Mouse (Mus musculus): ENCODE measurements around the gene Ccdc61.
"Not testable (repeated sequence)": the region's sequence is repeated elsewhere in the genome, so short reads cannot be mapped to it uniquely, and the experiment has no call there.

Ccdc61 gene

DNA sequence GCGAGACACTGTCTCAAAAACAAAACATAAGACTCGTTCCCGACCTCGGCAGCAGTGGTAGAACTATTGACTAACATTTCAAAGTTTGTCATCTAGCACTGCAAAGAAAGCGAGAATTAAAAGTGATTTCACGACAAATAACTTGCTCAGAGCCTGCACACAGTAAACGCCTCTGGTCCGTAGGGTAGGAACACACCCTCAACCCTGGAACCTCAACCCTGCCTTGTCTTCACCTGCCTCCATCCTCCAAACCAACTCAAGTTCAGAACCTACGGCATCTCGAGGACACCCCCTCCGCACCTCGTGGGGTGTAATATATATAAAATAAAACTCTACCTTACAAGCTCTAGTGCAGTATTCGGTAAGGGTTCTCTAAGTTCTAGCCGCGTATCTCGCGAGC lies 418 bp downstream of the Ccdc61 start:
- no peak for DNase-seq

DNA sequence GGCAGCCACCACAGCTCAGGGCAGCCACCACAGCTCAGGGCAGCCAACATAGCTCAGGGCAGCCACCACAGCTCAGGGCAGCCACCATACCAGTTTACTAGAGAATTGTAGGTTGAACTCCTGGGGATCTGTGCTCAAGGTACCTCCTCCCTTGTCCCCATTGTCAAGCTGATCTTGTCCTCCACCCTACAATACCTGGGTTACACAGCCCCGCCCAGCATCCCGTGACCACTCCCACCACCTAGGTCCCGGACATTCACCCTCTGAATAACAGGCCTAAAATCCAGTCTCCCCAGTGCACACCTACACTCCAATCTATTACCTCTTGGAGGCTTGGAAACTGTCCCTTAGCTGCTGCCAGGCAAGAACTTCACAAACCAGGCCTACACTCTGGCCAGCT lies 5.2 kb downstream of the Ccdc61 start:
- DNase-seq = no peak

DNA sequence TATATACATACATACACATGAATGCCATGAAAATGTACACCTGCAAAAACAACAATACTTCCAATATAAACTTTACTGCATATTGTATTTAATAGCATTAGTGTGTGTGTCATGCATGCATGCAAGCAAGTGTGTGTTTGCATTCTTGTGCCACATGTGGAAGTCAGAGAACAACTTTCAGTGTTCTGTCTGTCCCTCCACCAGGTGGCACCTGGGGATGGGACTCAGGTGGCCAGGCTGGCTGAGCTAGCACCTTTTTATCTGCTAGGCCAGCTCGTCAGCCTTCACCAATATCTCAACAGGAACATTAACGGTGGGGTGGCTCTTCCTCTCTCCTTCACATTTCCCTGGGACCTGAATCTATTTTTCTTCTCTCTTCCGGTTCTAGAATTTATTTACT lies 7.7 kb downstream of the Ccdc61 start:
- DNase-seq = no peak

DNA sequence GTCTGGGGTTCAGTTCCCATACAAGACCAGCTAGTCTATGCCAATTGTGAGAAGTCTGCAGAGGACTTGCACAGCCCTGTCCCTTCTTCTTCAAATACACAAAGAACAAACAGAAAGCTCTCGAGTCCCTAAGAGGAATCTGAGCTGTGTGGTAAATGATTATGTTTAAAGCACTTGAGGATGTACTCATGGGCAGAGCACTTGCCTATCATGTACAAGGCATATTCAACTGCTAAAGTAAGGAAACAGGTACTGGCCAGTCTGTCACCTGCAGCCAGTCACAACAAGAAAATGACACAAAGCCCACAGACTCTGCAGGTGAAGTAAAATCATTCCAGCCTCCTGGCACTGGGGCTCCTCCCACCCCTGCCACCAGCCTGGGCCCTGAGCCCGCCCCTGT lies 9.7 kb downstream of the Ccdc61 start:
- no peak for DNase-seq

DNA sequence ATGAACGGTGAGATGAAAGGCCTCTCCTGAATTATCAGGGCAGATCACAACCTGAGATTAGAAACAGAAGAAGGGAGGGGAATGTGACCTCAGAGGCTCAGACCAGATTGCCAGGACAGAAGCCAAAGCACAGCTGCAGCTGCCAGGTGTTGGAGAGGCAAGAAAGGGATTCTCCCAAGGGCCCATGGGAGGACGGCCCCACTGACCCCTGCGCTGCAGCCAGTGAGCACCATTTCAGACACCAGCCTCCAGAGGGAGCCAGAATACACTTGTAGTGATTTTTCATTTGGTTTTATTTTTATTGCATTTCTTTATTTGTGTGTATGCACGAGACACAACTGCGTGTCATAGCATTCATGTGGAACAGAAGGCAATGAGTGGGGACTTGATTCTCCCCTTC lies 13.7 kb downstream of the Ccdc61 start:
- DNase-seq = no peak

DNA sequence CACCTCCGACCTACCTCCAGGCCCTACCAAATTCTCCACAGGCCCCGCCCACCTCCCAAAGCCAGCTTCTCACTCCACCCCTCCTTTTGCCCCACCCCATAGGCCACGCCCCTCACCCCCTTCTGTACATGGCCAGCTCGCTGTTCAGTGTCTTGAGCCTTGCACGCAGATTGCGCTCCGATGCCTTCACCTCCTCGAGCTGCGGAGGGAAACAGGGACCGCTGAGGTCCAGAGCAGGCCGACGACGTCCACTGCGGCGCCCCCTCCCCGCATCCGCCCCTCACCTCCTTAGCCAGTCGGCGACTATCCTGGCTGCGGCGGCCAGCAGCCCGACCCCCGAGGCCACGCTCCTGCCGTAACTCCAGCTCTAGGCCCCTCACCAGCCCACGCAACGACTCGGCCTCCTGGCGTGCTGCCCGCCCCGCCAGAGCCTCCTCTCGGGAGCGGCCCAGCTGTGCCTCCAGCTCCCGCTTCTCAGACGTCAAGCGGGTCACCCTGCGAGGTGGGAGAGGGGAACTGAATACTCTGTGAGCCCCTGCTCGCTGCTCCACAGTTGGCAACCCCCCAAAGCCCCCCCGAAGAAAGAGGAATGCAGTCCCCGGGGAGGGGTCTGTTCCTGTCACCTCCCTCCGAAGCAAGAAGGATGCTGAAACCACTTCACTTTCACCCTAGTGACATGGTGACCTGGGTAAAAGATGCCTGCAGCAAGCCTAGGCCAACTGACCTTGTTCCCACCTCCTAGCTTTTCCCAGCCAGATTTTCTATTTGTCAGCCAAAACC lies 16.4 kb downstream of the Ccdc61 start:
- peak; percentile 82 for DNase-seq

DNA sequence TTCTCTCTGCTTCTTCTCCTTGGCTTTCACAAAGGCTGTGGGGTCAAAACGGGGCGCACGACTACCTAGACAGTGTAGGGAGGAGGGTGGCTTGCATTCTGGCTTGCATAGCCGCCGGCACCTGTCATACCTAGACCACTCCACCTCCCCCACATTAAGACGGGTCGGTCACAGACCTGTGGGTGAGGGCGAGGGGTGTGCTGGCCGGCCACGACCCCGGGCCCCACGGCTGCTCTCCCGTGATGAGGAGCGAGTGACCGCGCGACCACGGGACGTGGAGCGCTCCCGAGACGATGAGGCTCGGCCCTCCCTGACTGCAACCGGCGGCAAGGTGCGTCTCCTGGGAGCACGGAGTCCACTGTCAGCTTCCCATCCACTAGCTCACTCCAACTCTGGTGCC lies 17.2 kb downstream of the Ccdc61 start:
- no peak for DNase-seq

DNA sequence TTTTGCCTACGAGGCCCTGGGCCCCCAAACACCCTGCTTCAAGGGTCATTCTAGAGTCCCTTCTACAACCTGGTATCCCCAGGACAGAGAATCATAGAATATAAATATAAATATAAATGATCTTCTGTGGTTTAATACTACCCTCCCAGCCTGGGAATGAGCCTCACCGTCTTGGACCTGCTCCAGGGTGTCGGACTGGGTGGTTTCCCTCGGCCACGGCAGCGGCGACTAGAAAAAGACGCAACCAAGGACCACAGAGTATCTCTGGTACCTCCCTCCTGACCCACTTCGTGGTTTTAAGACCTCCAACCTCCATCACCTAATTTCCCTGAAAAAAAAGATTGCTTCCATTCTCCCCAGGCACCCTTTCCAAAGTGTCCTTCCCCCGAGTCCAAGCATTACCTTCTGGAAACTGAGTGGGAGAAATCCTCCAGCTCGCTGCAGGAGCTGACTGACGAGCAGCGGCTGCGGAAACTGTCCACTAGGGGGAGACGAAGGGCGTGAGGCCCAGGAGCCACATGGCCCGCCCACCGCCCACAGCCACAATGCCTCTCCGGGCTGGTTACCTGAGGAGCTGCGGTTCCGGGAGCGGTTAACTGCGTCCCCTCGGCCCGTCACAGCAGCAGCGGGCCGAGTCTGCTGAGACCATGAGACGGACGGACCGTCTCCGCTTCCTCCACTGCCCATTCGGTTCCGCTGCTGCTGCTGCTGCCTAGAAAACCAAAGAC lies 18.2 kb downstream of the Ccdc61 start:
- DNase-seq = peak; percentile 90

DNA sequence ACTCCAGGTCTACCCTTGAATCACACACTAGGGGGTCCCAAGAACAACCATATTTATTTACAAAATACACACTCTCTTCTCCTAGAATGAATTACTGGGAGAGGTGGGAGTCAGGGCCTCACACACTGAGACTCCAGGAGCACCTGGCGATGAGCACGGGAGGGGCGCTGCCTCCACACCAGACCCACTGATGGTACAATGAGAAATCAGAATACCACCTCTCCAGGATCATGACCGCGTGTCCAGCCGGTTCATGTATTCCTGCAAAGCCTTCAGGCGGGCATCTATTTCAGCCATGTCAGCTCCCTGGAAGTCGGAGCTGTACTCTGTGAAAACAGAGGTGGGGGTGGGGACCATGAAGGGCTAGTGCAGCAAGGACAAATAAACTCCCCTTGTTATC lies 19.4 kb downstream of the Ccdc61 start:
- DNase-seq = no peak

DNA sequence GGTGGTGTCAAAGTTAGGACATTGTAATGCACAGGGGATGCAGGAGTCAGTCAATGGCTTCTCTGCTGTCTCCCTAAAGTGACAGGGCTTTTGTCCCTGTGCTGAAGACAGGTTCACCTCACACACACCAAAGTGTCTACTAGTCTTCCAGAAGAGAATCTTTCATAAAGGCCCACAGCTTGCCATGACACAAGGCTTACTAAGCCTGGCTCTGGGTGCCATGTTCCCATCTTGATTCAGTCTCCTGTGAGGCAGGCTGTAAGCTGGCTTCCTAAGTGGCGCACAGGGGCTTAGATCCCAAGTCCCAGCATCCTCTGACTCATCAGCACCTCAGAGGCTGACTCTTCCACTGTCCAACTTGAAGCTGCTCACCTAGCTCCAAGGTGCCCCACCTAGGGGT lies 23.3 kb downstream of the Ccdc61 start:
- DNase-seq = no peak

DNA sequence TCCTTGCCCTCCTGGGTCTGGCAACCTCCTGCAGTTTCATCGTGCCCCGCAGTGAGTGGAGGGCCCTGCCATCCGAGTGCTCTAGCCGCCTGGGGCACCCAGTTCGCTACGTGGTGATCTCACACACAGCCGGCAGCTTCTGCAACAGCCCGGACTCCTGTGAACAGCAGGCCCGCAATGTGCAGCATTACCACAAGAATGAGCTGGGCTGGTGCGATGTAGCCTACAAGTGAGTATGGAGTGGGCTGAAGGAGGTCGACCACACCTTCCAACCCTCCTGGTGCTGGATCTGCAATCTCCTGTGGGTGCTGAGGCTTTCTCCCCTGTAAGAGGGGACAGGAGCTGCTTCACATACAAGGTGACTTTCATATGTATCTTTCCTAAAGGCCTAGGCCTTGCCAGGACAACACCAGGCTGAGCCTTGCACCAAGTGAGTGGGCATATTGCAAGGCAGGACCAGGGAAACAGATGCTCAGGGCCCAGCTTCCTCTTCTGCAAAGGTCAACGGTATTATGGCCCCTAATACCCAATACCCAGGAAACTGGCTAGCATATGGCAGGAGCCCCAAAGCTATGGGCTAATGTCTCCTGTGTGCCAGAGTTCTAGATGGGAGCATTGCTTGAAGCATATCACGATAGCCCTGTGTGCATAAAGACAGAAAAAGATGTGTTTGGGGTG lies 25.3 kb downstream of the Ccdc61 start:
- no peak for DNase-seq

DNA sequence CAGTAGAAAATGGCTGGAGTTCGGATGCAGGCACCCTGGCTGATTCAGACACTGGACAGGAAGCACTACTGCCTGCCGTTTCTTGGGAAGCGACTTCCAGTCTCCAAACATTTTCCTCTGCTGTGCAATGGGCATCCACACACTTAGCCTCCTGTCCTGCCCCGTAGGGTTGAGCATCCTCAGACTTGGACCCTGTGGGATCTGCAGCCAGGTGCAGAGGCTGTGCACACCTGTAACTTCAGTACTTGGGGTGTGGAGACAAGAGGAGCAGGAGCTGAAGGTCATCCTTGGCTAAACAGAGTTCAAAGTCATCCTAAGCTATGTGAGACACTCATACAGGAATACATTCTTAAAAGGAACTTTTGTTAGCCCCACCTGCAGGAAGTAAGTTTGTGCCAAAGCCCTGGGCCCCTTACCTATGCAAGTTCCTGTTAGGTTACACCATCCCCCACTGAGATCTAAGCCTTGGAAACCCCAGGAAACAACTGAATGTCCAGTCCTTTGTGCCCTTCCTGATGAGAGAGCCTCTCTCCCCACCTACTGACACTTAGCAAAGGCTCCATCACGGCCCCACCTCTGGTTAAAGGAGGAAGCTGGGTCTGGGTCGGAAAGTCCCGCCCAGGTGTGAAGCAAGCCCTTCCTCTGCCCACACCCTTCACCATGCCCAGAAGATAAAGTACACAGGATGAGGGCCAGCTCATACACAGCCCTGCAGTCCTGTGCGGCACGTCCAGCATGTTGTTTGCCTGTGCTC lies 26.0 kb downstream of the Ccdc61 start:
- DNase-seq = no peak

DNA sequence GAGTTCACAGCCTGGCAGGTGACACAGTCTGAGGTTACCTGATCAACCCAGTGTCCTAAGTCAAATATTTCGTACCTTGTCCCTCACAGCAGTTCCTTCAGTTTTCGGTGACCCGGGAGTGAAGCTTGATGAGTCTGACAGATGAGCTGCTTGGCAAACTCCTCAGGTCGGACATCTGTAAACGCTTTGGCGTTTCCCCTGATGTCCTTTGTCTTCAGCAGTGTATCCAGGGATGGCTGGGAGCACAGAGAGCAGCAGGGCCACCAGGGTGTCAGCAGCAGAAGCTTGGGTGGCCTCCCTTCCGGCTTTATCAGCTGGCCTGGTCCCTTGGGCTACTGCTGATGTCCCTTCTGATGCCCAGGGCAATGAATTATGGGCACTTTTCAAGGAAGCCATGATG lies 31.5 kb downstream of the Ccdc61 start:
- DNase-seq = no peak

DNA sequence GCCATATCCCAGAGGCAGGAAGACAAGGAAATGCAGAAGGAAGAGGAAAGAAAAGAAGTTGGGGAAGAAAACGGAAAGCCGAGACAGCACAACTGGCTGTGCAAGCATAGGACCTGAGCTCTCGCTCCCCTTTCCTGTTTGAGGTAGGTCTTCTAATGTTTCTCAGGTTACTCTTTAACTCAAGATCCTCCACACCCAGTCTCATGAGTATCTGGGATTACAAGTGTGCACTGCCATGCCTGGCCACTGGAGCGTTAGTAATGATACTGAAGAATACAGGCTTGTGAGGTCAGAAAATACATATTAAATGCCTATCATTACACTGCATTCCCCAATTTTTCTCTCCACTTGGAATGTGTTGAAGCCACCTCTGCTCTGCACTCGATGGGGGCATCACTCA lies 34.8 kb downstream of the Ccdc61 start:
- no peak for DNase-seq

DNA sequence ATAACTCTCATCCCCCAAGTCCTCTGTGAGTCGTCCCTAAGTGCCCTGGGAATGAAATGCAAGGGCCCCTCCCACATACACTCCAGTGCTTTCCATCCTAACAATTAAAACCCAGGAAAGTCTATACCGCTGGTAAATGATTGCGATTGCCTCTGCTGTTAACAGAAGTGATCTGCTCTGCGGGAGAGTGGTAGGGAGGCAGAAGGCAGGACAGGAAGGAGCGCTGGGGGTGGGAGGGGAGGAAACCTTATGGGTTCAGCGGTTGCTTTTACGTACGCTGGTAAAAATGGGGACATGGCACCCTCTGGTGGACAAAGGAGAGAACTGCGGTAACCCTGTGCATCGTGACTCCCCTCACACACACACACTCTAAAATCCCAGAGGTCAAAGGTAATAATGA lies 37.0 kb downstream of the Ccdc61 start:
- peak; percentile 47 for DNase-seq

DNA sequence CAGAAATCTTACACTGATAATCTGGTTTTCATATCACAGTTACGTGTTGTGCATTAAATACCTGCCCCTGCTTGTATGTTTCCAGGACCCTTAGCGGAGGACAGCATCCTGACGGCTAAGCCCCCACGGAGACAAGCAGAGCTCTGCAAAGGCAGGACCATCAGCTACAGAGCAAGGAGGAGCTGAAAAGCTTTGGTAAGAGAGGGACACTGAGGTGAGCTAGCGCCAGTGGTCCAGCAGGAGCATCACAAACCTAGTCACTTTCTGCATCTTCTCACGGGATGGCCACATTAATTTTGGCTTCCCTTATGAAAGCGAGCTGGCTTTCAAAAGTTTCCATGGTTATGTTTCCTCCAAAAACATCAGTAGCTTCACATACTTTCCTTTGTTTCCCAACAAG lies 37.4 kb downstream of the Ccdc61 start:
- DNase-seq = no peak

DNA sequence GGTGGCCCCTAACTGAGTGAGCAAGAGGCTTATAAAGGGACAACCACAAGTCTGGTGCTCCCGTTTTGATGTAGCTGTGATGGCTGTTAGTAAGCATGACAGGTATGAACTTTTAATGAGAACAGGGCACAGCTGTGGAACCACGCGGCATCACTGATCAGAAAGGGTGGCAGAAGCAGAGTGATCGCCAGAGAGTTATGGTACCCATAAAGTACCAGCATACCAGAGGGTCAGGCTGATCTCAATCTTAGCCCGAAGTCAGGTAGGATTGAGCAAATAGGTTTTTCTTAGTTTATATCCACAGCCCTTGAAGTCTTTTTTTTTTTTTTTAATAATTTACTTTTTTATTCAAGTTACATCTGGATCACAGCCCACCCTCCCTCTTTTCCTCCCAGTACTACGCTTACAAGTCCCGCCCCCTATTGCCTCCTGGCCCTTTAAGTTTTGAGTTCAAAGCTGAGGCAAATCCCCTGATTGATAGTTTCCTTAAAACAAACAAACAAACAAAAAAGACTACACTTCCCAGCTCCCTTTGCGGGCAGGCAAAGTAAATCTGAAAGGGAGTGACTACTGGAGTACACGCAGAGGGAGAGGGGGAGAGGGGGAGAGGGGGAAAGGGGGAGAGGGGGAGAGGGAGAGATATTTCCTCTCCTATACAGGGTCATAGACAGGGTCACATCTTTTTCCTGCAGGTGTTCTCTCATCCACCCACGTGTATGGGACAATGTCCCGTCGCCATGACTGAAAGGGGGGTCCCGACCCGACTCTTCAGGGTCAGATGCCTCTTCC lies 38.0 kb downstream of the Ccdc61 start:
- no peak for DNase-seq

DNA sequence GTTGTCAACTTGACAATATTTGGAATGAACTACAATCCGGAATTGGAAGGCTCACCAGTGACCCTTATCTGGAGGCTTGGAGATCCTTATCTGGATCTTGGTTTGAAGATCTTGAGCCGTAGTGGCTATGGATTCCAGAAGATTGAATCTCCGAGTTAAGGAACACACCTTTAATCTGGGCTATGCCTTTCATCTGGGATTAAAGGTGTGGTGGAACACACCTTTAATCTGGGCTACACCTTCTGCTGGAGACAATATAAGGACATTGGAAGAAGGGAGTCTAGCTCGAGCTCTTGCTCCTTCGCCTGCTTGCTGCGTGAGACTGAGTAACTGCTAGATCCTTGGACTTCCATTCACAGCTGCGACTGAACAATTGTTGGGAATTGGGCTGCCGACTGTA lies 39.2 kb downstream of the Ccdc61 start, which contains the start of gene Pglyrp1:
Gene Pglyrp1 (plus strand): TSS at position 301 of the 400 bp plus-strand sequence.
- DNase-seq = not testable (repeated sequence)

DNA sequence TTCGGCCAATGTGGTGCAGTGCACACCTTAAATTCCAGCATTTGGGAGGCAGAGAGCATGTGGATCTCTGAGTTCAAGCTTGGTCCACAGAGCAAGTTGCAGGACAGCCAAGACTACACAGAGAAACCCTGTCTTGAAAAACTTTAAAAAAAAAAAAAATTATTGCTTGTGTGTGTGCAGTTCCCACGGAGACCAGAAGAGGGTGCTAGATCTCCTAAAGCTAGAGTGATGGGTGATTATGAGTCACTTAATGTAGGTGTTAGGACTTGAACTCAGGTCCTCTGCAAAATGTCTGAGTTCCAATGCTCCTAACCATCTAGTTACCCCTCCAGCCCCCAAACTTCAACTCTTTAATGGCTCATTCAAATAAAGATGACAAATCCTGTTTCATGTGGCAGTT lies 41.7 kb downstream of the Ccdc61 start:
- DNase-seq = no peak

DNA sequence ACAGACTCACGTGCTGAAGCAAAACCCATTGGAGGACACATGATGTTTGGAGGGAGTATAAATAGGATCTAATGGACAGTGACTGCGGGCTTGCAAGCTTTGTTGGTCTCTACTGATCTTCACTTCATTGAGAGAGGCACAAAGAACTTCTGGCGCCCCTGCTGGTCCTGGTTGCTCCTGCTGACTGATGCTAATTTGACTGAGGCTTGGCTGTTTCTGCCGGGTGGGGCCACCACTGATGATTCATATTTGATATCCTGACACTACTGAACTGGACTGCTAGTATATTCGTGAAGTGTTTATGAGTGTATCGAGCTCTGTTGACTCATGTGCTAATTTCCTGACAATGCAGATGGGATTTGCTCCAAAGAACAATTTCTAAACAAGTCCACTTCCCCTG lies 47.4 kb downstream of the Ccdc61 start:
- no peak for DNase-seq

DNA sequence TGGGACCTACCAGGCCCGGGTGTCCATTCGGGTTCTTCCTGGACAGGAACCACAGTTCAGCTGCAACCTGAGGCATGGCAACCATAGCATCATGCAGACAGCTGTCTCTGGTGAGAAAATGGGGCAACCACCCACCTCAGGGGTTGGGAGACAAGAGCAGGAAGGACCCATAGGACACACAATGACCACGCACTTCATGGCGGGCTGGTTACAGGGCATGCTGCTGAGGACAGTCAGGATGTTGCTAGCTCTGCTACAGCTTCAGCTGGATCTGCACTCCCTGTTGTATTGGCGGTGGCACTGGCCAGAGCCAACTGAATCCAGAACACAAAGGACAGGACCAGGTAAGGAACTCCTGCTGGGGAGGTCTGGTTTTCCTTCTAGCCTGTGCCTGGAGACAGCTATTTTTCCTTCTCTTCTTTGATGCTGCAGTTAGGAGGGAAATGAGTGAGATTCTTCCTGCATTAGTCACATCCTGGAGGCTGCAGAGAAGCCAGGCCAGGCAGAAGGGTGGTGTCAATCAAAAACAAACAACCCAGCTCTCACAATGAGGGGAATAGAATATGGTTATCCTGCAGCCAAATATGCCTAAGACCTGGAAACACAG lies 51.8 kb downstream of the Ccdc61 start:
- no peak for DNase-seq

DNA sequence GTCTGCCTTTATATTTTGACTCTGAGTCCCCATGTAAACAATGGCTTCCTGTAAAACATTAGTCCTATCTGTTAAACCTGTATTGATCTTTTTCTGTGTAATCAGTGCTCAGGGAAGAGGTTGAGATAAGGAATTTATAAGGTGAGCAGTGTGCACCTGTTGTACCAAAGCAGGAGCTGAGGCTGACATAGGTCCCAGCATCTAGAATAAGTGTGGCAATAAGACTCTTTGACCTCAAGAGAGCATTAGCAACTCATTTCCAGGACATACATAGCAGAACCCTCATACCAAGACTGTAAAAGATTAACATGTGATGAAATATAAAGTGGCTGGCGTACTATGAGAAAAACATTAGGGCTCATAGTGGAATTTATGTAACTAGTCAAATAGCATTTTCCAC lies 61.8 kb downstream of the Ccdc61 start:
- DNase-seq = no peak
